Mouse (Mus musculus) intestine, embryonic 15.5 days (tissue): ENCODE measurements around the gene Cacna1c. TPM values are rescaled to one million over a fixed set of nuclear protein-coding genes. Genes with fewer than 3 reads are reported as not detected.
A peak's percentile ranks its signal among the peaks of the same experiment; 100 is the strongest.

Experiments used
- ATAC-seq: fragments of 200-750 bp; cut with Nextera tagmentation; 2 replicates; pipeline ENCODE4 v1.8.0; 2017; ENCODE audit warnings: moderate TSS enrichment, moderate library complexity
- H3K27ac ChIP-seq: fragments of 300-500 bp; sonication (generic); 2 replicates; pipeline ENCODE4 v1.5.1; 2015; ENCODE audit warnings: mild to moderate bottlenecking, inconsistent platforms
- H3K27me3 ChIP-seq: fragments of 300-500 bp; sonication (generic); replicated peaks from 2 replicates; pipeline ENCODE4 v1.6.1; 2015; ENCODE audit warnings: inconsistent platforms
- H3K36me3 ChIP-seq: fragments of 300-500 bp; sonication (generic); 2 replicates; pipeline ENCODE4 v1.6.1; 2015; ENCODE audit warnings: inconsistent platforms
- H3K4me1 ChIP-seq: fragments of 300-500 bp; sonication (generic); replicated peaks from 2 replicates; pipeline ENCODE4 v1.6.1; 2015; ENCODE audit warnings: inconsistent platforms
- H3K4me2 ChIP-seq: fragments of 300-500 bp; sonication (generic); replicated peaks from 2 replicates; pipeline ENCODE4 v1.6.1; 2015; ENCODE audit warnings: mild to moderate bottlenecking, inconsistent platforms
- H3K4me3 ChIP-seq: fragments of 300-500 bp; sonication (generic); replicated peaks from 2 replicates; pipeline ENCODE4 v1.5.1; 2015; ENCODE audit warnings: inconsistent platforms
- H3K9ac ChIP-seq: fragments of 300-500 bp; sonication (generic); 2 replicates; pipeline ENCODE4 v1.6.1; 2015; ENCODE audit warnings: inconsistent platforms
- H3K9me3 ChIP-seq: fragments of 300-500 bp; sonication (generic); 2 replicates; pipeline ENCODE4 v1.6.1; 2016; ENCODE audit warnings: inconsistent platforms
- WGBS: fragments of 180-500 bp; shearing (Covaris S2); methylation state at CpG from one replicate; pipeline ENCODE4 v1.1.7; 2015; 5-methylcytosine and 5-hydroxymethylcytosine counted together
- polyA plus RNA-seq: library from polyadenylated mRNA; unstranded; fragments of >200 nt; fragmentation: Nextera tagmentation; extraction: Ambion mirVana; gene quantifications from 2 replicates; pipeline ENCODE4 v1.2.1, GENCODE M21; 2015

Cacna1c gene
- polyA plus RNA-seq, 1 experiment from 2014 or later = 3.0 TPM

GRCm38 (mm10) chr6:119013168-119014098 lies 182.8 kb downstream of the Cacna1c start:
- Histone ChIP-seq H3K4me1 (no peaks in the 10 kb centered on the region), H3K9ac (no peak overlapping the region), H3K4me3 (no peak overlapping the region), H3K9me3 (no peaks in the 10 kb centered on the region), H3K4me2 (no peak overlapping the region), H3K27ac (no peak overlapping the region), H3K27me3 (no peaks in the 10 kb centered on the region), H3K36me3 (no peaks in the 10 kb centered on the region)
- whole genome bisulfite sequencing = 79% methylated on average over 13 of the region's 13 CpGs
- peak; percentile 78; the same call in 1 of the 2 replicates for ATAC-seq

- H3K9ac ChIP-seq = no peak overlapping the region
- 45% methylated on average over 3 of the region's 3 CpGs for WGBS
- no peak overlapping the region for H3K4me3 ChIP-seq
- no peaks in the 10 kb centered on the region for H3K27me3 ChIP-seq
- ATAC-seq = no peak
- no peaks in the 10 kb centered on the region for H3K9me3 ChIP-seq
- H3K27ac ChIP-seq = no peak overlapping the region
- H3K4me1 ChIP-seq = no peaks in the 10 kb centered on the region
- H3K36me3 ChIP-seq = no peaks in the 10 kb centered on the region
- H3K4me2 ChIP-seq = no peak overlapping the region
These were observed 185.3 kb downstream of the Cacna1c start for GRCm38 (mm10) chr6:119010875-119011274.

- Histone ChIP-seq H3K4me2 (no peak overlapping the region), H3K27me3 (no peaks in the 10 kb centered on the region), H3K9ac (no peak overlapping the region), H3K27ac (no peak overlapping the region), H3K9me3 (no peaks in the 10 kb centered on the region), H3K4me3 (no peak overlapping the region), H3K4me1 (no peaks in the 10 kb centered on the region), H3K36me3 (no peaks in the 10 kb centered on the region)
- no peak for ATAC-seq
- WGBS = 78% methylated on average over 7 of the region's 7 CpGs
These were observed 186.7 kb downstream of the Cacna1c start for GRCm38 (mm10) chr6:119009526-119009925.

GRCm38 (mm10) chr6:119008638-119009166 lies 187.5 kb downstream of the Cacna1c start:
- H3K27ac ChIP-seq = no peak overlapping the region
- H3K9ac ChIP-seq = no peak overlapping the region
- no peaks in the 10 kb centered on the region for H3K36me3 ChIP-seq
- no peaks in the 10 kb centered on the region for H3K9me3 ChIP-seq
- WGBS = 67% methylated on average over 7 of the region's 7 CpGs
- no peak for ATAC-seq
- H3K4me3 ChIP-seq = no peak overlapping the region
- no peaks in the 10 kb centered on the region for H3K27me3 ChIP-seq
- H3K4me2 ChIP-seq = no peak overlapping the region
- no peaks in the 10 kb centered on the region for H3K4me1 ChIP-seq

GRCm38 (mm10) chr6:119004596-119004995 lies 191.6 kb downstream of the Cacna1c start:
- H3K4me1 ChIP-seq = no peaks in the 10 kb centered on the region; the same call in 1 of the 2 replicates
- no peak for ATAC-seq
- no peak overlapping the region for H3K4me2 ChIP-seq
- H3K9me3 ChIP-seq = no peaks in the 10 kb centered on the region
- no peak overlapping the region for H3K27ac ChIP-seq
- WGBS = 89% methylated on average over 5 of the region's 5 CpGs
- no peak overlapping the region for H3K4me3 ChIP-seq
- H3K36me3 ChIP-seq = no peaks in the 10 kb centered on the region
- no peaks in the 10 kb centered on the region for H3K27me3 ChIP-seq
- H3K9ac ChIP-seq = no peak overlapping the region

- ATAC-seq = no peak
- H3K27me3 ChIP-seq = no peaks in the 10 kb centered on the region
- no peak overlapping the region for H3K27ac ChIP-seq
- no peak overlapping the region for H3K9ac ChIP-seq
- no peaks in the 10 kb centered on the region for H3K36me3 ChIP-seq
- 42% methylated on average over 2 of the region's 2 CpGs for WGBS
- H3K4me3 ChIP-seq = no peak overlapping the region
- H3K4me1 ChIP-seq = no peaks in the 10 kb centered on the region; the same call in 1 of the 2 replicates
- H3K9me3 ChIP-seq = no peaks in the 10 kb centered on the region
- H3K4me2 ChIP-seq = no peak overlapping the region
These were observed 194.8 kb downstream of the Cacna1c start for GRCm38 (mm10) chr6:119001442-119001841.

GRCm38 (mm10) chr6:119000255-119000654 lies 196.0 kb downstream of the Cacna1c start:
- Histone ChIP-seq H3K27me3 (no peaks in the 10 kb centered on the region), H3K9ac (no peak overlapping the region), H3K4me2 (no peak overlapping the region), H3K9me3 (no peaks in the 10 kb centered on the region), H3K27ac (no peak overlapping the region), H3K4me1 (no peaks in the 10 kb centered on the region; the same call in 1 of the 2 replicates), H3K4me3 (no peak overlapping the region), H3K36me3 (no peaks in the 10 kb centered on the region)
- ATAC-seq = no peak
- 69% methylated on average over 3 of the region's 3 CpGs for WGBS

GRCm38 (mm10) chr6:118999329-118999875 lies 196.8 kb downstream of the Cacna1c start:
- H3K4me1 ChIP-seq = no peaks in the 10 kb centered on the region; the same call in 1 of the 2 replicates
- H3K27ac ChIP-seq = no peak overlapping the region
- H3K36me3 ChIP-seq = no peaks in the 10 kb centered on the region
- no peaks in the 10 kb centered on the region for H3K27me3 ChIP-seq
- no peak overlapping the region for H3K4me2 ChIP-seq
- no peak overlapping the region for H3K4me3 ChIP-seq
- no peak overlapping the region for H3K9ac ChIP-seq
- no peaks in the 10 kb centered on the region for H3K9me3 ChIP-seq
- 87% methylated on average over 2 of the region's 2 CpGs for WGBS
- no peak for ATAC-seq

GRCm38 (mm10) chr6:118997397-118997796 lies 198.8 kb downstream of the Cacna1c start:
- Histone ChIP-seq H3K36me3 (no peaks in the 10 kb centered on the region), H3K27ac (no peak overlapping the region), H3K9ac (no peak overlapping the region), H3K4me2 (no peak overlapping the region), H3K4me1 (no peaks in the 10 kb centered on the region; the same call in 1 of the 2 replicates), H3K27me3 (no peaks in the 10 kb centered on the region), H3K9me3 (no peaks in the 10 kb centered on the region), H3K4me3 (no peak overlapping the region)
- no peak for ATAC-seq
- WGBS = 87% methylated on average over 4 of the region's 4 CpGs

- no peak for ATAC-seq
- no peaks in the 10 kb centered on the region for H3K36me3 ChIP-seq
- WGBS = 76% methylated on average over 9 of the region's 9 CpGs
These were observed 201.8 kb downstream of the Cacna1c start for GRCm38 (mm10) chr6:118994272-118995061.

GRCm38 (mm10) chr6:118992391-118992790 lies 203.8 kb downstream of the Cacna1c start:
- Histone ChIP-seq H3K36me3 (no peaks in the 10 kb centered on the region), H3K4me1 (no peaks in the 10 kb centered on the region), H3K27ac (no peak overlapping the region), H3K4me3 (no peak overlapping the region), H3K9ac (no peak overlapping the region), H3K27me3 (no peaks in the 10 kb centered on the region), H3K9me3 (no peaks in the 10 kb centered on the region), H3K4me2 (no peak overlapping the region)
- ATAC-seq = no peak
- WGBS = 74% methylated on average over 6 of the region's 6 CpGs

More at GRCm38 (mm10) chr6:118994272-118995061, 201.8 kb downstream of the Cacna1c start:
- no peak overlapping the region for H3K27ac ChIP-seq
- no peaks in the 10 kb centered on the region for H3K4me1 ChIP-seq
- H3K27me3 ChIP-seq = no peaks in the 10 kb centered on the region
- no peak overlapping the region for H3K4me3 ChIP-seq
- no peak overlapping the region for H3K9ac ChIP-seq
- no peaks in the 10 kb centered on the region for H3K9me3 ChIP-seq
- H3K4me2 ChIP-seq = no peak overlapping the region
